Mouse (Mus musculus): ENCODE results near the gene Celsr2. TPM values are rescaled to one million over a fixed set of nuclear protein-coding genes. Genes with fewer than 3 reads are reported as not detected.

The Celsr2 gene
- polyA plus RNA-seq, 1 experiment from 2014 or later, result 6.8 TPM

- Histone ChIP-seq H3K4me2 (ENCODE audit: low read depth, low read length) (peak overlapping the region; percentile 99), H3K27ac (ENCODE audit: low read length) (peak overlapping the region; percentile 58; the same call in 1 of the 2 replicates), H3K27me3 (ENCODE audit: control insufficient read depth, insufficient read depth, low read depth, low read length) (peaks cover 5% of the 10 kb centered on the region), H3K4me3 (ENCODE audit: low read length) (peak overlapping the region; percentile 57), H3K9me3 (ENCODE audit: control insufficient read depth, low read length) (peaks cover 18% of the 10 kb centered on the region), H3K36me3 (ENCODE audit: control insufficient read depth, insufficient read depth, low read length) (peaks cover 21% of the 10 kb centered on the region), H3K4me1 (replicated peaks; ENCODE audit: control insufficient read depth, insufficient read depth, low read length) (peaks cover 12% of the 10 kb centered on the region), H3K9ac (ENCODE audit: low read length) (peak overlapping the region; percentile 68)
- peak; percentile 86 for ATAC-seq (ENCODE audit: low read depth)
- 0% methylated on average over 48 of the region's 48 CpGs for WGBS
Measured at GRCm38 (mm10) chr3:108415831-108416223, 475 bp upstream of the Celsr2 start.

GRCm38 (mm10) chr3:108413634-108414360, 1.6 kb downstream of the Celsr2 start:
- H3K4me1 ChIP-seq (replicated peaks; ENCODE audit: control insufficient read depth, insufficient read depth, low read length), result peaks cover 15% of the 10 kb centered on the region
- ATAC-seq (ENCODE audit: low read depth), result no peak

GRCm38 (mm10) chr3:108411754-108412121, 3.6 kb downstream of the Celsr2 start:
- H3K4me2 ChIP-seq (ENCODE audit: low read depth, low read length), result peak overlapping the region; percentile 15; the same call in 1 of the 2 replicates
- peak; percentile 30; the same call in 1 of the 2 replicates for ATAC-seq (ENCODE audit: low read depth)
- H3K36me3 ChIP-seq (ENCODE audit: control insufficient read depth, insufficient read depth, low read length), result peaks cover 21% of the 10 kb centered on the region
- H3K9me3 ChIP-seq (ENCODE audit: control insufficient read depth, low read length), result peaks cover 18% of the 10 kb centered on the region
- WGBS, result 49% methylated on average over 8 of the region's 8 CpGs
- peaks cover 3% of the 10 kb centered on the region for H3K27me3 ChIP-seq (ENCODE audit: control insufficient read depth, insufficient read depth, low read depth, low read length)
- peak overlapping the region; percentile 39; the same call in 1 of the 2 replicates for H3K9ac ChIP-seq (ENCODE audit: low read length)
- H3K4me3 ChIP-seq (ENCODE audit: low read length), result no peak overlapping the region
- H3K27ac ChIP-seq (ENCODE audit: low read length), result peak overlapping the region; percentile 9; the same call in 1 of the 2 replicates
- H3K4me1 ChIP-seq (replicated peaks; ENCODE audit: control insufficient read depth, insufficient read depth, low read length), result peaks cover 15% of the 10 kb centered on the region

More at GRCm38 (mm10) chr3:108413634-108414360, 1.6 kb downstream of the Celsr2 start:
- H3K4me3 ChIP-seq (ENCODE audit: low read length), result no peak overlapping the region
- H3K9ac ChIP-seq (ENCODE audit: low read length), result no peak overlapping the region
- H3K36me3 ChIP-seq (ENCODE audit: control insufficient read depth, insufficient read depth, low read length), result peaks cover 21% of the 10 kb centered on the region
- H3K9me3 ChIP-seq (ENCODE audit: control insufficient read depth, low read length), result peaks cover 18% of the 10 kb centered on the region
- no peak overlapping the region for H3K27ac ChIP-seq (ENCODE audit: low read length)
- H3K27me3 ChIP-seq (ENCODE audit: control insufficient read depth, insufficient read depth, low read depth, low read length), result peaks cover 5% of the 10 kb centered on the region
- 96% methylated on average over 35 of the region's 35 CpGs for WGBS
- H3K4me2 ChIP-seq (ENCODE audit: low read depth, low read length), result no peak overlapping the region

GRCm38 (mm10) chr3:108411026-108411753, 4.2 kb downstream of the Celsr2 start:
- peaks cover 15% of the 10 kb centered on the region for H3K4me1 ChIP-seq (replicated peaks; ENCODE audit: control insufficient read depth, insufficient read depth, low read length)
- H3K9ac ChIP-seq (ENCODE audit: low read length), result peak overlapping the region; percentile 39
- peak overlapping the region; percentile 9; the same call in 1 of the 2 replicates for H3K27ac ChIP-seq (ENCODE audit: low read length)
- 0 out of 2 replicates have a peak, but pooled peaks have one; percentile 8 for ATAC-seq (ENCODE audit: low read depth)
- peak overlapping the region; percentile 15; the same call in 1 of the 2 replicates for H3K4me2 ChIP-seq (ENCODE audit: low read depth, low read length)
- 56% methylated on average over 5 of the region's 5 CpGs for WGBS
- H3K27me3 ChIP-seq (ENCODE audit: control insufficient read depth, insufficient read depth, low read depth, low read length), result no peaks in the 10 kb centered on the region
- H3K4me3 ChIP-seq (ENCODE audit: low read length), result no peak overlapping the region
- peaks cover 21% of the 10 kb centered on the region for H3K36me3 ChIP-seq (ENCODE audit: control insufficient read depth, insufficient read depth, low read length)
- H3K9me3 ChIP-seq (ENCODE audit: control insufficient read depth, low read length), result peaks cover 18% of the 10 kb centered on the region

GRCm38 (mm10) chr3:108410359-108410714, 5.0 kb downstream of the Celsr2 start:
- Histone ChIP-seq H3K36me3 (ENCODE audit: control insufficient read depth, insufficient read depth, low read length) (peaks cover 21% of the 10 kb centered on the region), H3K4me2 (ENCODE audit: low read depth, low read length) (no peak overlapping the region), H3K9ac (ENCODE audit: low read length) (peak overlapping the region; percentile 11; the same call in 1 of the 2 replicates), H3K4me1 (replicated peaks; ENCODE audit: control insufficient read depth, insufficient read depth, low read length) (peaks cover 13% of the 10 kb centered on the region), H3K4me3 (ENCODE audit: low read length) (no peak overlapping the region), H3K27ac (ENCODE audit: low read length) (no peak overlapping the region), H3K9me3 (ENCODE audit: control insufficient read depth, low read length) (peaks cover 18% of the 10 kb centered on the region), H3K27me3 (ENCODE audit: control insufficient read depth, insufficient read depth, low read depth, low read length) (no peaks in the 10 kb centered on the region)
- ATAC-seq (ENCODE audit: low read depth), result no peak
- WGBS, result 28% methylated on average over 5 of the region's 5 CpGs

- peaks cover 18% of the 10 kb centered on the region for H3K9me3 ChIP-seq (ENCODE audit: control insufficient read depth, low read length)
- H3K4me1 ChIP-seq (replicated peaks; ENCODE audit: control insufficient read depth, insufficient read depth, low read length), result peaks cover 13% of the 10 kb centered on the region
- ATAC-seq (ENCODE audit: low read depth), result no peak
- peak overlapping the region; percentile 21; the same call in 1 of the 2 replicates for H3K9ac ChIP-seq (ENCODE audit: low read length)
- WGBS, result 43% methylated on average over 8 of the region's 8 CpGs
- no peak overlapping the region for H3K4me3 ChIP-seq (ENCODE audit: low read length)
- H3K4me2 ChIP-seq (ENCODE audit: low read depth, low read length), result no peak overlapping the region
- H3K27me3 ChIP-seq (ENCODE audit: control insufficient read depth, insufficient read depth, low read depth, low read length), result no peaks in the 10 kb centered on the region
- no peak overlapping the region for H3K27ac ChIP-seq (ENCODE audit: low read length)
- peaks cover 21% of the 10 kb centered on the region for H3K36me3 ChIP-seq (ENCODE audit: control insufficient read depth, insufficient read depth, low read length)
Measured at GRCm38 (mm10) chr3:108409656-108410358, 5.5 kb downstream of the Celsr2 start.

- no peaks in the 10 kb centered on the region for H3K27me3 ChIP-seq (ENCODE audit: control insufficient read depth, insufficient read depth, low read depth, low read length)
- no peak for ATAC-seq (ENCODE audit: low read depth)
- 79% methylated on average over 8 of the region's 8 CpGs for WGBS
- no peak overlapping the region for H3K4me2 ChIP-seq (ENCODE audit: low read depth, low read length)
- no peak overlapping the region for H3K9ac ChIP-seq (ENCODE audit: low read length)
- peaks cover 8% of the 10 kb centered on the region for H3K9me3 ChIP-seq (ENCODE audit: control insufficient read depth, low read length)
- H3K27ac ChIP-seq (ENCODE audit: low read length), result no peak overlapping the region
- no peak overlapping the region for H3K4me3 ChIP-seq (ENCODE audit: low read length)
- H3K36me3 ChIP-seq (ENCODE audit: control insufficient read depth, insufficient read depth, low read length), result peaks cover 11% of the 10 kb centered on the region
- peaks cover 13% of the 10 kb centered on the region for H3K4me1 ChIP-seq (replicated peaks; ENCODE audit: control insufficient read depth, insufficient read depth, low read length)
Measured at GRCm38 (mm10) chr3:108408517-108409008, 6.8 kb downstream of the Celsr2 start.

- WGBS, result 86% methylated on average over 24 of the region's 24 CpGs
- Histone ChIP-seq H3K4me1 (replicated peaks; ENCODE audit: control insufficient read depth, insufficient read depth, low read length) (peaks cover 15% of the 10 kb centered on the region), H3K27ac (ENCODE audit: low read length) (no peak overlapping the region)
Measured at GRCm38 (mm10) chr3:108406306-108406885, 9.0 kb downstream of the Celsr2 start.

More at GRCm38 (mm10) chr3:108406306-108406885, 9.0 kb downstream of the Celsr2 start:
- H3K27me3 ChIP-seq (ENCODE audit: control insufficient read depth, insufficient read depth, low read depth, low read length), result no peaks in the 10 kb centered on the region
- no peak overlapping the region for H3K4me3 ChIP-seq (ENCODE audit: low read length)
- ATAC-seq (ENCODE audit: low read depth), result no peak
- no peak overlapping the region for H3K4me2 ChIP-seq (ENCODE audit: low read depth, low read length)
- no peaks in the 10 kb centered on the region for H3K36me3 ChIP-seq (ENCODE audit: control insufficient read depth, insufficient read depth, low read length)
- H3K9me3 ChIP-seq (ENCODE audit: control insufficient read depth, low read length), result no peaks in the 10 kb centered on the region
- H3K9ac ChIP-seq (ENCODE audit: low read length), result no peak overlapping the region
